Mouse (Mus musculus): ENCODE data around the gene Trub2. TPM values are rescaled to one million over a fixed set of nuclear protein-coding genes. Genes with fewer than 3 reads are reported as not detected.

Trub2 gene
- polyA plus RNA-seq, 1 experiment from 2014 or later, result 32.6 TPM

- no peak overlapping the region for H3K9ac ChIP-seq
- no peak overlapping the region for H3K27ac ChIP-seq (ENCODE audit: low read depth)
- ATAC-seq (ENCODE audit: insufficient read depth) (no peak), DNase-seq (no peak)
- WGBS, result 96% methylated on average over 1 of the region's 2 CpGs
- no peak overlapping the region for H3K4me2 ChIP-seq
- H3K4me1 ChIP-seq (ENCODE audit: insufficient read depth), result 0 out of 2 replicates have a peak, but pooled peaks cover 3% of the 10 kb centered on the region
- no peaks in the 10 kb centered on the region for H3K27me3 ChIP-seq (ENCODE audit: insufficient read depth, low read length)
- no peak overlapping the region for H3K4me3 ChIP-seq (ENCODE audit: low read depth, low read length)
- peaks cover 40% of the 10 kb centered on the region; the same call in 1 of the 2 replicates for H3K36me3 ChIP-seq (ENCODE audit: insufficient read depth)
- H3K9me3 ChIP-seq (ENCODE audit: low read depth, low read length), result no peaks in the 10 kb centered on the region
- no peak for TF ChIP-seq CTCF (IDR thresholded peaks at IDR 0.05; ENCODE audit: low read depth)
Measured at GRCm38 (mm10) chr2:29713501-29713900, 74.8 kb downstream of the Trub2 start.

GRCm38 (mm10) chr2:29711877-29712276 is 76.4 kb downstream of the Trub2 start:
- H3K4me2 ChIP-seq, result no peak overlapping the region
- no peaks in the 10 kb centered on the region for H3K4me1 ChIP-seq (ENCODE audit: insufficient read depth)
- WGBS, result 76% methylated on average over 5 of the region's 5 CpGs
- H3K4me3 ChIP-seq (ENCODE audit: low read depth, low read length), result no peak overlapping the region
- H3K36me3 ChIP-seq (ENCODE audit: insufficient read depth), result peaks cover 51% of the 10 kb centered on the region; the same call in 1 of the 2 replicates
- no peak overlapping the region for H3K9ac ChIP-seq
- H3K27ac ChIP-seq (ENCODE audit: low read depth), result no peak overlapping the region
- no peaks in the 10 kb centered on the region for H3K27me3 ChIP-seq (ENCODE audit: insufficient read depth, low read length)
- ATAC-seq (ENCODE audit: insufficient read depth), result no peak
- DNase-seq, result no peak
- H3K9me3 ChIP-seq (ENCODE audit: low read depth, low read length), result no peaks in the 10 kb centered on the region
- no peak for TF ChIP-seq CTCF (IDR thresholded peaks at IDR 0.05; ENCODE audit: low read depth)

Other genes with a start within 250 kb of the Trub2 start
- gene Rapgef1, start 168.8 kb downstream of the Trub2 start, polyA plus RNA-seq (2014; fragmentation: Nextera tagmentation; extraction: Ambion mirVana), result 18.3 and 20.5 TPM in 2 replicates
- gene Gm13420, start 36.8 kb downstream of the Trub2 start, polyA plus RNA-seq (2014; fragmentation: Nextera tagmentation; extraction: Ambion mirVana), result 1.6 and 2.1 TPM in 2 replicates
- not detected in 2 replicates for gene Gm13547, start 29.2 kb downstream of the Trub2 start, polyA plus RNA-seq (2014; fragmentation: Nextera tagmentation; extraction: Ambion mirVana)
- 34.1 and 37.5 TPM in 2 replicates for gene Coq4, start 1.0 kb downstream of the Trub2 start, polyA plus RNA-seq (2014; fragmentation: Nextera tagmentation; extraction: Ambion mirVana)
- 11.7 and 12.0 TPM in 2 replicates for gene Slc27a4, start 14.1 kb upstream of the Trub2 start, polyA plus RNA-seq (2014; fragmentation: Nextera tagmentation; extraction: Ambion mirVana)
- gene Urm1, start 31.6 kb upstream of the Trub2 start, polyA plus RNA-seq (2014; fragmentation: Nextera tagmentation; extraction: Ambion mirVana), result 20.5 and 27.0 TPM in 2 replicates
- 11.0 and 12.0 TPM in 2 replicates for gene Cercam, start 80.7 kb upstream of the Trub2 start, polyA plus RNA-seq (2014; fragmentation: Nextera tagmentation; extraction: Ambion mirVana)
- 64.2 and 73.1 TPM in 2 replicates for gene Odf2, start 100.7 kb upstream of the Trub2 start, polyA plus RNA-seq (2014; fragmentation: Nextera tagmentation; extraction: Ambion mirVana)
- 59.0 and 64.0 TPM in 2 replicates for gene Gle1, start 146.9 kb upstream of the Trub2 start, polyA plus RNA-seq (2014; fragmentation: Nextera tagmentation; extraction: Ambion mirVana)
- 149 and 154 TPM in 2 replicates for gene Sptan1, start 177.1 kb upstream of the Trub2 start, polyA plus RNA-seq (2014; fragmentation: Nextera tagmentation; extraction: Ambion mirVana)